Mouse (Mus musculus): ENCODE measurements around the gene Fam114a2.

DNA sequence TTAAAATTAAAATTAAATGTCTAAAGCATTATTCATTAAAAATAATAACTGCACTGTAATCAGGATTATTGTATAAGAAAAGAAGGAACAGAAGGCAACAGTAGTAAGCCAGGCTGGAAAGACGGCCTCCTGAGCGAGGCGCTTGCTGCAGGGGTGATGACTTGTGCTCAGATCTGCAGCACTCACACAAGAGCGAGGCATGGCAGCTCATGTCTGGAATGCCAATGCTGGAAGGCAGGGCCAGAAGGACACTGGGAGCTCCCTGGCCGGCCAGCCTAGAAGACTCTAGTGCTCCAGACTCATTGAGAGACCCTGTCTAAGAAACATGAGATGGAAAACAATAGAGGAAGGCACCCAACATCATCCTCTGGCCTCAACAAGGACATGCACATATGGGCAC, 15.3 kb downstream of the Fam114a2 start:
- TF ChIP-seq CTCF (IDR thresholded peaks at IDR 0.05; ENCODE audit: extremely low read depth, insufficient read depth, insufficient read length, insufficient replicate concordance) (no peak), POLR2A (IDR thresholded peaks at IDR 0.05; ENCODE audit: low read depth, low read length) (no peak)
